Mouse (Mus musculus): ENCODE data around the gene Gper1.

Gper1 gene

DNA sequence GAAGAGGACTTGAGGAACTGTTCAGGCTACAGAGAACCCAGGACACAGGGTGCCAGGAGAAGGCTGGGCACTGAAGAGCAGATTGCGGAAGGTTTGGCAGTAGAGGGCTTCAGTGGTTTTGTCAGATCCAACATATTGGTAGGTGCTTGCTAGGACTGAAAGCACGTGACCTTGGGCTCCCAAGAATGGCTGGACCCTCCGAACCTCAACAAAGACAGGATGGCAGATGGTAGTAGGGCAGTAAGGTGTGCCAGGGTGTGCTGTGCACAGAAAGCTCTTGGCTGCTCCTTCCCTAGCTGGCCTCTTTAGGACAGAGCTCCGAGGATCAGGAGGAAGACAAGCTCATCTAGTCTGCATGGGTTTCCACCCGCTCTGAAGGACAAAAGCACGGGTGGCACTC lies 11.8 kb upstream of the Gper1 start:
- no peak for DNase-seq (ENCODE audit: low spot score)

GRCm38 (mm10) chr5:139411665-139412314 lies 11.2 kb upstream of the Gper1 start:
- DNase-seq (ENCODE audit: low spot score) = no peak

- DNase-seq (ENCODE audit: low spot score) = no peak
Observed at GRCm38 (mm10) chr5:139413545-139413944, 9.4 kb upstream of the Gper1 start.

- no peak for DNase-seq (ENCODE audit: low spot score)
Observed at GRCm38 (mm10) chr5:139415001-139415400, 8.0 kb upstream of the Gper1 start.

DNA sequence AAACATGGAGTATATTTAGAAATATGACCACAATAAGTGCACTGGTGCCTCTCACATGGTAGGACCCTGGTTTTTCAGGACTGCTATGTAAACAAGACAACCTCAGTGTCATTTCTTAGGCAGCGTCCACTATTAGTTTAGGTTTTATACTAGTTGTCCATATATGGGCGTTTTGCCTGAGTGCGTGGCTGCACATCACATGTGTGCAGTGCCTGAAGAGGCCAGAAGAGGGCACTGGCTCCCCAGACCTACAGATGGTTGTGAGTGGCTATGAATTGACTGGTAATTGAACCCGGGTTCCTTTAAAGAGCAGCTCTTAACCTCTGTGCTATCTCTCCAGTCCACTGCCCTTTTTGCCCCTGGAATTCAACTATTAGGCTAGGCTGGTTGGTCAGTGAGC lies 6.0 kb upstream of the Gper1 start:
- no peak for DNase-seq (ENCODE audit: low spot score)

DNA sequence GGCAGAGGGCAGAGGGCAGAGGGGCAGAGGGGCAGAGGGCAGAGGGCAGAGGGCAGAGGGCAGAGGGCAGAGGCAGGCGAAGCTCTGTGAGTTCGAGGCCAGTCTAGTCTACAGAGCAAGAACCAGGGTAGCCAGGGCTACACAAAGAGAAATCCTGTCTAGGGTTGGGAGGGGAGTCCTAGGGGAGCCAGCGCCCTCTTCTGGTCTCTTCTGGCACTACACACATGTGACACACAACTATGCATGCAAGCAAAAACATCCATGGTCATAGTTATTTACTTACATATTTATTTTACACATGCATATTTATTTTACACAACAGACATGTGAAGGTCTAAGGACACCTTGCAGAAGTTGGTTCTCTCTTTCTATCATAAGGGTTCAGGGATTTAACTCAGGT lies 5.5 kb upstream of the Gper1 start:
- no peak for DNase-seq (ENCODE audit: low spot score)

DNA sequence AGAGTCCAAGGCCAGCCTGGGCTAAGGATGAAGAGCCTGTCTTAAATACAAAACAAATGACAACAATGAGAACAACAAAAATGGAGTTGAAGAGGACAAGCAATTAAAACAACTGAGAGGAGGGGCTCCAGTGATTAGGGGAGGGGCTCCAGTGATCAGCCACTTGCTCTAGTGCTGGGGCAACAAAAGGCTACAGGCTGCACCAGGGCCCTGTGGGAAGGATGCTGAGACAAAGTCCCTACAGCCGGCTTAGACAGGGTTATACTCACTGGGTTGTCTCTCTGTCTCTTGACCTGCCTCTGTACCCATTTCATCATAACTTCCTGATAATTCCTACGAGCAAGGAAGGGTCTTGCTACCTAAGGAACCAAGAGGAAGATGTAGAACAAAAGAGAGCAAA lies 4.8 kb upstream of the Gper1 start:
- no peak for DNase-seq (ENCODE audit: low spot score)

GRCm38 (mm10) chr5:139418633-139419032 lies 4.3 kb upstream of the Gper1 start:
- no peak for DNase-seq (ENCODE audit: low spot score)

GRCm38 (mm10) chr5:139425198-139425597 lies 2.2 kb downstream of the Gper1 start:
- no peak for DNase-seq (ENCODE audit: low spot score)

- DNase-seq (ENCODE audit: low spot score) = no peak
Observed at GRCm38 (mm10) chr5:139427001-139427400, 4.0 kb downstream of the Gper1 start.

- DNase-seq (ENCODE audit: low spot score) = no peak
Observed at GRCm38 (mm10) chr5:139427989-139428388, 5.0 kb downstream of the Gper1 start.

- DNase-seq (ENCODE audit: low spot score) = no peak
Observed at GRCm38 (mm10) chr5:139429818-139430341, 6.9 kb downstream of the Gper1 start.

DNA sequence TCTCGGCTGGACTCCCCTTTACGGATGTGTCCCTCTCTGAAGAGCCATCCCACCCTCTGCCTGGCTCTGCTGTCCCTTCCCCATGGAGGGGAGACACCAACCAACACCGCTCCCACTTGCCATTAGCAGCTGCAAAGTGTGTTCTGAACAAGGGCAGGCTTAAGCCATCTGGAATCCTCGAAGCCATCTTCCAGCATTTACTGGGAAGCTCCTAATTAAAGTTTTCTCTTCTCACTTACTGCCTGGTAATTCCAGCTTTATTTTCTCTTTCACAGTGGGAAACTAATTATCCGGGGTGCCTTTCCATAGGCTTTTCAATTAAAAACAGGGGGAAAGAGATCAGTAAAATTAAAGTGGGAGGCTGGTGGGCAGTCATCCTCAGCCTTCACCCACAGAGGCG lies 9.4 kb downstream of the Gper1 start:
- no peak for DNase-seq (ENCODE audit: low spot score)

GRCm38 (mm10) chr5:139432747-139433508 lies 10.0 kb downstream of the Gper1 start:
- no peak for DNase-seq (ENCODE audit: low spot score)

GRCm38 (mm10) chr5:139433842-139434568 lies 11.1 kb downstream of the Gper1 start:
- DNase-seq (ENCODE audit: low spot score) = no peak

DNA sequence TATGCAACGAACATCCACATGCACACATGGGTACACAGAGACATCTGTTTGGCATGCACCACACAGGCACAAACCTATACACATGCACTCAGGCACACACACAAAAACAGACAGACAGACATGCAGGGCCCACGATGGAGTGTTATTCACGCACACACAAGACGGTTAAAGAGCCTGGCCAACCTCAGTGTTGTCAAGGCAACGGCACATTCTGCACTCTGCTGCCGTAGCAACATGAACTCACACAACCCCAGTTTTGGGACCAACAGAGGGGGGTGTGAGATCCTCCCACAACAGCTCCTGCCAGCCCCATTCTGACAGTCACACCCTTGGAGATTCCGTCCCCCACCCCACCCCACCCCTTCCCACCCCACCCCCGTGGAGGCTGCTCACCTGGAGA lies 12.0 kb downstream of the Gper1 start:
- DNase-seq (ENCODE audit: low spot score) = no peak

DNA sequence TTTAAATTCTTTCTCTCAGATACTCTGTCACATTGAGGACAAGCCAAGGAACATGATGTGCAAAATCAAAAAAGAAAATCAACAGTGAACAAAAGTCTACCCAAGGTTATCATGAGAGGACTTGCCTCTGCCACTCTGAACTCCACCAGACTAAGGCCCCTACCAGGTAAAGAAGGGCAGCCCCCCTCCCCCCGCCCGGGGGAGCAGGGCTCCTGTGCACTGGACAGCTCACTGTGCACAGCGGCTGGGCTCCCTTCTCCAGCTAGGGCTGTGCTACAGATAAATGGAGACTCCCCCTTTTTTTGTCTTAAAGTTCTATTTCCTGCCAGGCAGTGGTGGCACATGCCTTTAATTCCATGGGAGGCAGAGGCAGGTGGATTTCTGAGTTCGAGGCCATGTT lies 14.8 kb downstream of the Gper1 start:
- DNase-seq (ENCODE audit: low spot score) = no peak

- no peak for DNase-seq (ENCODE audit: low spot score)
Observed at GRCm38 (mm10) chr5:139438440-139438839, 15.5 kb downstream of the Gper1 start.

DNA sequence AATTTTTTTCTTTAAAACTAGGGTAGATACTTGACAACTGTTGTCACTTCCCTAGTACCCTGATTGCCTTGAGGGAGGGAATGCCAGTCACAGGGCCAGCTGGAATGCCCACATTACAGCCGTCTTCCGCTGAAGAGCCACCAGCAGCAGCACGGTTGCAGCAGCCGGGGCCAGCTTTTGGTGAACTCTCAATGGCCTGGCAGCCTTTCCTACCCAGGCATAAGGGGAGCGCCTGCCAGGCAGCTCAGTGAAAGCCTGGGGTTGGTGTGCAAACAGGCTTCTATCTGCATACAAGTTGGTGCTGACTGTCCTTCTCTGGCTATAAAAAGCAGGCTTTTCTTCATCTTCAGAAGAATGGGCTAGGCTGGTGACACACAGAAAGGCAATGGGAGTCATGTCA lies 17.5 kb downstream of the Gper1 start:
- DNase-seq (ENCODE audit: low spot score) = no peak

GRCm38 (mm10) chr5:139440926-139441725 lies 18.2 kb downstream of the Gper1 start:
- no peak for DNase-seq (ENCODE audit: low spot score)

- DNase-seq (ENCODE audit: low spot score) = no peak
Observed at GRCm38 (mm10) chr5:139441726-139442018, 18.7 kb downstream of the Gper1 start.

- DNase-seq (ENCODE audit: low spot score) = no peak
Observed at GRCm38 (mm10) chr5:139442428-139442827, 19.5 kb downstream of the Gper1 start.

Measured in urinary bladder, postnatal 25 days (tissue).